Mouse (Mus musculus) small intestine, adult 2 months (tissue): Measurements from ENCODE around the gene Ccnd3.

Experiments used
- CTCF ChIP-seq: fragments of 200-500 bp; IDR thresholded peaks from 2 replicates; pipeline ENCODE4 v1.5.1; 2012; ENCODE audit warnings: low read depth, mild to moderate bottlenecking, control low read depth, inconsistent platforms, low read length, moderate library complexity, mixed read lengths; ENCODE audit not compliant: insufficient replicate concordance, insufficient read length; ENCODE audit errors: extremely low read depth
- POLR2A ChIP-seq: fragments of 200-500 bp; IDR thresholded peaks from 2 replicates; pipeline ENCODE4 v1.6.1; 2012; ENCODE audit warnings: low read depth, mild to moderate bottlenecking, control low read depth, inconsistent platforms, low read length, moderate library complexity

GRCm38 (mm10) chr17:47492731-47493130, 12.1 kb upstream of the Ccnd3 start:
- TF ChIP-seq POLR2A, result no peak
- no peak for TF ChIP-seq CTCF
